Mouse (Mus musculus) heart, postnatal 10 days (tissue): Measurements from ENCODE around the gene Mid1. TPM values are rescaled to one million over a fixed set of nuclear protein-coding genes. Genes with fewer than 3 reads are reported as not detected.
"Not testable (repeated sequence)": the region's sequence is repeated elsewhere in the genome, so short reads cannot be mapped to it uniquely, and the experiment has no call there.

Experiments
- DNase-seq, 2 experiments: peaks; one replicate each; pipeline ENCODE4 v3.0.0; 2021
- intact Hi-C: fragments of 180-260 bp; cut with DNase I; formaldehyde crosslinking; loops from one replicate; pipeline ENCODE4 v1.15.1; 2025
- total RNA-seq, 2 experiments: library from RNA; stranded (reverse); gene quantifications; 2 replicates each; pipeline ENCODE4 v1.2.3; 2021

Gene Mid1
- total RNA-seq, 2 experiments from 2014 or later, result 9.8 to 12.1 TPM

- intact Hi-C loops, result loop anchor here (2.0 kb wide), 1 partner anchor 13 kb away; no protein-coding TSS in a partner anchor
- not testable (repeated sequence) for DNase-seq
Measured at GRCm38 (mm10) chrX:170007375-170008178, 322.6 kb downstream of the Mid1 start.

GRCm38 (mm10) chrX:170008179-170008467 is 323.1 kb downstream of the Mid1 start:
- intact Hi-C loops, result loop anchor here (2.0 kb wide), 1 partner anchor 13 kb away; no protein-coding TSS in a partner anchor
- DNase-seq, result not testable (repeated sequence)

- DNase-seq, result peak in 1 of 2 experiments; percentile 55
- intact Hi-C loops, result loop anchor here (2.0 kb wide), 1 partner anchor 14 kb away; no protein-coding TSS in a partner anchor
Measured at GRCm38 (mm10) chrX:170008584-170008983, 323.6 kb downstream of the Mid1 start.

- intact Hi-C loops, result loop anchor here (2.0 kb wide), 1 partner anchor 14 kb away; no protein-coding TSS in a partner anchor
- peak; percentile 96 to 100 for DNase-seq
Measured at GRCm38 (mm10) chrX:170009016-170009750, 324.2 kb downstream of the Mid1 start, which contains the start of gene Gm21887. Gene Gm21887 (plus strand): TSS chrX:170009659.

- intact Hi-C loops, result loop anchor here (2.0 kb wide), 1 partner anchor 15 kb away; no protein-coding TSS in a partner anchor
- peak; percentile 100 for DNase-seq
Measured at GRCm38 (mm10) chrX:170009801-170010221, 324.8 kb downstream of the Mid1 start.

GRCm38 (mm10) chrX:170010581-170011528 is 325.9 kb downstream of the Mid1 start:
- peak in 1 of 2 experiments; percentile 55 for DNase-seq
- intact Hi-C loops, result not testable (repeated sequence)

- intact Hi-C loops, DNase-seq: not testable (repeated sequence)
Measured at GRCm38 (mm10) chrX:170011529-170011879, 326.5 kb downstream of the Mid1 start.

GRCm38 (mm10) chrX:170013421-170013820 is 328.4 kb downstream of the Mid1 start:
- intact Hi-C loops, DNase-seq: not testable (repeated sequence)

GRCm38 (mm10) chrX:170014038-170014437 is 329.0 kb downstream of the Mid1 start:
- intact Hi-C loops, DNase-seq: not testable (repeated sequence)

GRCm38 (mm10) chrX:170015883-170016282 is 330.9 kb downstream of the Mid1 start:
- intact Hi-C loops, DNase-seq: not testable (repeated sequence)

GRCm38 (mm10) chrX:170017333-170018245 is 332.6 kb downstream of the Mid1 start:
- DNase-seq, result peak; percentile 66 to 79
- intact Hi-C loops, result not testable (repeated sequence)

GRCm38 (mm10) chrX:170018571-170019218 is 333.7 kb downstream of the Mid1 start:
- intact Hi-C loops, result not testable (repeated sequence)
- peak in 1 of 2 experiments; percentile 34 for DNase-seq

GRCm38 (mm10) chrX:170019219-170019953 is 334.4 kb downstream of the Mid1 start:
- DNase-seq, intact Hi-C loops: not testable (repeated sequence)

GRCm38 (mm10) chrX:170019954-170020689 is 335.1 kb downstream of the Mid1 start:
- intact Hi-C loops, result not testable (repeated sequence)
- peak; percentile 92 to 97 for DNase-seq

GRCm38 (mm10) chrX:170020690-170021050 is 335.7 kb downstream of the Mid1 start:
- intact Hi-C loops, result not testable (repeated sequence)

GRCm38 (mm10) chrX:170021205-170021604 is 336.2 kb downstream of the Mid1 start:
- DNase-seq, intact Hi-C loops: not testable (repeated sequence)

More at GRCm38 (mm10) chrX:170020690-170021050, 335.7 kb downstream of the Mid1 start:
- DNase-seq, result peak; percentile 79 to 81
